Mouse (Mus musculus): ENCODE measurements around the gene Lpar1. TPM values are rescaled to one million over a fixed set of nuclear protein-coding genes. Genes with fewer than 3 reads are reported as not detected.
A peak's percentile ranks its signal among the peaks of the same experiment; 100 is the strongest.

Gene Lpar1
- polyA plus RNA-seq, 1 experiment: 15.4 TPM

GRCm38 (mm10) chr4:58554359-58554838 is 701 bp upstream of the Lpar1 start:
- TF ChIP-seq CTCF (conservative IDR thresholded peaks at IDR 0.05; ENCODE audit: insufficient read depth, insufficient read length, low read depth, low read length) (no peak), POLR2A (IDR thresholded peaks at IDR 0.05; ENCODE audit: low read depth, low read length) (no peak)
- H3K27me3 ChIP-seq (replicated peaks; ENCODE audit: control insufficient read depth, insufficient read depth, low read length): no peaks in the 10 kb centered on the region
- H3K36me3 ChIP-seq (ENCODE audit: control insufficient read depth, insufficient read depth, low read length): no peaks in the 10 kb centered on the region
- H3K4me1 ChIP-seq (ENCODE audit: control insufficient read depth, insufficient read depth, low read length): no peaks in the 10 kb centered on the region
- H3K4me3 ChIP-seq (ENCODE audit: insufficient read depth, low read depth, low read length): no peak overlapping the region
- 81% methylated on average over 10 of the region's 10 CpGs for WGBS
- DNase-seq: no peak
- no peak overlapping the region for H3K27ac ChIP-seq (ENCODE audit: insufficient read depth, low read depth, low read length)

- DNase-seq: peak; percentile 75
- no peak for TF ChIP-seq POLR2A (IDR thresholded peaks at IDR 0.05; ENCODE audit: low read depth, low read length)
- no peak for TF ChIP-seq CTCF (conservative IDR thresholded peaks at IDR 0.05; ENCODE audit: insufficient read depth, insufficient read length, low read depth, low read length)
- Histone ChIP-seq H3K4me3 (ENCODE audit: insufficient read depth, low read depth, low read length) (peak overlapping the region; percentile 76), H3K27ac (ENCODE audit: insufficient read depth, low read depth, low read length) (peak overlapping the region; percentile 67), H3K27me3 (replicated peaks; ENCODE audit: control insufficient read depth, insufficient read depth, low read length) (no peaks in the 10 kb centered on the region), H3K36me3 (ENCODE audit: control insufficient read depth, insufficient read depth, low read length) (no peaks in the 10 kb centered on the region), H3K4me1 (ENCODE audit: control insufficient read depth, insufficient read depth, low read length) (no peaks in the 10 kb centered on the region)
- under 1% methylated on average over 71 of the region's 71 CpGs for WGBS
Measured at GRCm38 (mm10) chr4:58552731-58553630, 717 bp downstream of the Lpar1 start.

DNA sequence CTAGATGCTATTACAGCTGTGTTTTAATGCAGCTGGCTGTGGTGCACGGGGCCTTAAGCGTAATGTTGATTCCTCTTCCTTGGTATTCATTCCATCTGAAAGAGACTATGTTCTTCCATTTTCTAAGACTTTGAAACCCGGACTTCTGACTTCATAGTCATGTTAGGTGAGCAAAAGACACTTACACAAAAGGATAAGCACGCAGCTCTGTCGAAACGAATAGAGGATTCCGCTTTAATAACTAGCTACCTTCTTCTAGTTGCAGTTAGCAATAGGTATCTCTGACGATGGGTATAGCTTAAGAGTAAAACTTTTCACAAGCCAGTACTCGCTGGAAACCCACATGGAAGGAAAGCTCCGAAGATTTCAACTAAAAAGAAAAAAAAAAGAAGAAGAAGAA is 1.5 kb downstream of the Lpar1 start:
- TF ChIP-seq POLR2A (IDR thresholded peaks at IDR 0.05; ENCODE audit: low read depth, low read length): no peak
- no peak for TF ChIP-seq CTCF (conservative IDR thresholded peaks at IDR 0.05; ENCODE audit: insufficient read depth, insufficient read length, low read depth, low read length)
- no peak for DNase-seq
- Histone ChIP-seq H3K27ac (ENCODE audit: insufficient read depth, low read depth, low read length) (no peak overlapping the region), H3K36me3 (ENCODE audit: control insufficient read depth, insufficient read depth, low read length) (no peaks in the 10 kb centered on the region), H3K4me1 (ENCODE audit: control insufficient read depth, insufficient read depth, low read length) (no peaks in the 10 kb centered on the region), H3K27me3 (replicated peaks; ENCODE audit: control insufficient read depth, insufficient read depth, low read length) (no peaks in the 10 kb centered on the region), H3K4me3 (ENCODE audit: insufficient read depth, low read depth, low read length) (no peak overlapping the region)
- WGBS: 32% methylated on average over 10 of the region's 10 CpGs

GRCm38 (mm10) chr4:58551820-58552219 is 1.9 kb downstream of the Lpar1 start:
- H3K4me1 ChIP-seq (ENCODE audit: control insufficient read depth, insufficient read depth, low read length): no peaks in the 10 kb centered on the region
- TF ChIP-seq POLR2A (IDR thresholded peaks at IDR 0.05; ENCODE audit: low read depth, low read length): no peak
- peak; percentile 82 for TF ChIP-seq CTCF (conservative IDR thresholded peaks at IDR 0.05; ENCODE audit: insufficient read depth, insufficient read length, low read depth, low read length)
- H3K27ac ChIP-seq (ENCODE audit: insufficient read depth, low read depth, low read length): no peak overlapping the region
- H3K36me3 ChIP-seq (ENCODE audit: control insufficient read depth, insufficient read depth, low read length): no peaks in the 10 kb centered on the region
- DNase-seq: peak; percentile 66
- no peaks in the 10 kb centered on the region for H3K27me3 ChIP-seq (replicated peaks; ENCODE audit: control insufficient read depth, insufficient read depth, low read length)
- no peak overlapping the region for H3K4me3 ChIP-seq (ENCODE audit: insufficient read depth, low read depth, low read length)
- WGBS: 18% methylated on average over 4 of the region's 4 CpGs

DNA sequence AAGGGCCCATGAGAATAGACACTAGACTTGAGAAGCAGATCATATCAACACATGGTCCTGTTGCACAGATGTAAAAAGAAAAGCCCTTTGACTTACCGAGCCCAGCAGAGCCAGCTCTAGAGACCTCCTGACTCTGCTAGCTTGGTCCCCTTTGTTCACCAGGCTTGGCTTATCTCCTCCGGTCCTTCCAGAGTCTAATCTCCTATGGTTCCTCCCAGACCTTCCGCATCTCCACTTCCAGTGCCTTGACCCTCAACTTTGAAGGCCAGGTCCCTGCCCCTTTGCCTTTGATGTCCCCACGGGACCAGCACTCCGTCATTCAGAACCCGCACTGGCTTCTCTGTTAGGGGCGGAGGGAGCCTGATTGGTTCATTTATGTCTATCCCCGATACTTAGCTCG is 6.0 kb downstream of the Lpar1 start:
- H3K4me3 ChIP-seq (ENCODE audit: insufficient read depth, low read depth, low read length): no peak overlapping the region
- no peak for TF ChIP-seq CTCF (conservative IDR thresholded peaks at IDR 0.05; ENCODE audit: insufficient read depth, insufficient read length, low read depth, low read length)
- no peak for TF ChIP-seq POLR2A (IDR thresholded peaks at IDR 0.05; ENCODE audit: low read depth, low read length)
- no peak for DNase-seq
- WGBS: 89% methylated on average over 9 of the region's 9 CpGs
- H3K4me1 ChIP-seq (ENCODE audit: control insufficient read depth, insufficient read depth, low read length): 0 out of 2 replicates have a peak, but pooled peaks cover 2% of the 10 kb centered on the region
- H3K27me3 ChIP-seq (replicated peaks; ENCODE audit: control insufficient read depth, insufficient read depth, low read length): no peaks in the 10 kb centered on the region
- no peak overlapping the region for H3K27ac ChIP-seq (ENCODE audit: insufficient read depth, low read depth, low read length)
- no peaks in the 10 kb centered on the region for H3K36me3 ChIP-seq (ENCODE audit: control insufficient read depth, insufficient read depth, low read length)

- WGBS: 58% methylated on average over 4 of the region's 4 CpGs
- DNase-seq: peak; percentile 27
- no peaks in the 10 kb centered on the region for H3K36me3 ChIP-seq (ENCODE audit: control insufficient read depth, insufficient read depth, low read length)
Measured at GRCm38 (mm10) chr4:58547273-58547565, 6.5 kb downstream of the Lpar1 start.

More at GRCm38 (mm10) chr4:58547273-58547565, 6.5 kb downstream of the Lpar1 start:
- H3K27ac ChIP-seq (ENCODE audit: insufficient read depth, low read depth, low read length): no peak overlapping the region
- H3K4me3 ChIP-seq (ENCODE audit: insufficient read depth, low read depth, low read length): no peak overlapping the region
- H3K4me1 ChIP-seq (ENCODE audit: control insufficient read depth, insufficient read depth, low read length): 0 out of 2 replicates have a peak, but pooled peaks cover 2% of the 10 kb centered on the region
- TF ChIP-seq POLR2A (IDR thresholded peaks at IDR 0.05; ENCODE audit: low read depth, low read length) (no peak), CTCF (conservative IDR thresholded peaks at IDR 0.05; ENCODE audit: insufficient read depth, insufficient read length, low read depth, low read length) (no peak)
- H3K27me3 ChIP-seq (replicated peaks; ENCODE audit: control insufficient read depth, insufficient read depth, low read length): no peaks in the 10 kb centered on the region

All from kidney, adult 2 months (tissue).